Mouse (Mus musculus) brown adipose tissue, adult 24 weeks (tissue): ENCODE data around the gene Tmem37. TPM values are rescaled to one million over a fixed set of nuclear protein-coding genes. Genes with fewer than 3 reads are reported as not detected.

Experiments used
- H3K27ac ChIP-seq: fragments of 200-500 bp; replicated peaks from 2 replicates; pipeline ENCODE4 v1.5.1; 2012; ENCODE audit warnings: low read depth, mild to moderate bottlenecking, low read length
- H3K4me1 ChIP-seq: fragments of 200-500 bp; 2 replicates; pipeline ENCODE4 v1.6.1; 2012; ENCODE audit warnings: low read length, mixed read lengths; ENCODE audit not compliant: control insufficient read depth, insufficient read depth, insufficient read length
- H3K4me3 ChIP-seq: fragments of 200-500 bp; 2 replicates; pipeline ENCODE4 v1.5.1; 2012; ENCODE audit warnings: low read depth, mild to moderate bottlenecking, low read length, moderate library complexity; ENCODE audit not compliant: insufficient read depth
- polyA plus RNA-seq: library from polyadenylated mRNA; stranded (reverse); fragments of >200 nt; gene quantifications from 2 replicates; pipeline ENCODE4 v1.2.4, GENCODE M21; 2012; ENCODE audit not compliant: missing spikeins, insufficient read depth, insufficient read length

Tmem37 gene
- polyA plus RNA-seq, result 53.3 and 66.7 TPM in 2 replicates

DNA sequence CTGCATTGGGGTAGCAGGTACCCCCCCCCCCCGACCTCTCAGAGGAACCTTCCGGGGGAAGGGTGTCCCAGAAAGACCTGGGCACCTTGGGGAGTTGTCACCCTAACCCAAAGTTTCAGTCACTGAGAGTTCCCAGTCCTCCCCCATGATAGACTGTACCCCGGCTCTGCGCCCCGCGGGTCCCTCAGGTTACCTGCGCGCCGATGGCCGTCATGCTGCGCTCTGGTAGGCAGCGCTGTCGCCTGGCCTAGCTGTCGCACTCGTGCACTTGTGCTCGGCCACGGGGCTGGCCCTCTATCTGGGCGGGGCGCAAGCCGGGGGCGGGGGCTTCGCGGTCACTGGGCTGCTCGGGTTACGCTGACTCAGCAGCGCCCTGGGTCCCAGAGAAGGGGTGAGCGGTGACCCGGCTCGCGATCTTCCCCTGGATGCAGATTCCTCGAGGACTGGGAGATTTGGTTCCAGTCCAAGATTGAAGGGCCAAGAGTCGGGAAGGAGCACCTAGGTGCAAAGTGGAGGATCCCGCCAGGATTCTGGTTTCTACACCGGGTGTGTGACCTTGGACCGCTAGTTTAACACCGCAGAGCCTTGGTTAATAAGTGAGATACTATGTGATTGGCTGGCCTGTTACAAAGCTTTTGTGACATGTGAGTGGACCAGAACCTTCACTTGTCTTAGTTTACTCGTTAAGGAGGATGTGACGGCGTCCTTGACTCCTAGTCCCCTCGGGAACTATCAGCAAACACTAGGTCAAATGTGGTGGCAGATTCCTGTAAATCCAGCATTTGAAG is at the start of gene Tmem37:
Gene Tmem37 (minus strand): TSS at position 556 of the 788 bp plus-strand sequence.
- peaks cover 12% of the 10 kb centered on the region for H3K4me1 ChIP-seq
- peak within 1 kb of the TSS; percentile 69 for H3K4me3 ChIP-seq
- H3K27ac ChIP-seq, result peak within 1 kb of the TSS; percentile 85

DNA sequence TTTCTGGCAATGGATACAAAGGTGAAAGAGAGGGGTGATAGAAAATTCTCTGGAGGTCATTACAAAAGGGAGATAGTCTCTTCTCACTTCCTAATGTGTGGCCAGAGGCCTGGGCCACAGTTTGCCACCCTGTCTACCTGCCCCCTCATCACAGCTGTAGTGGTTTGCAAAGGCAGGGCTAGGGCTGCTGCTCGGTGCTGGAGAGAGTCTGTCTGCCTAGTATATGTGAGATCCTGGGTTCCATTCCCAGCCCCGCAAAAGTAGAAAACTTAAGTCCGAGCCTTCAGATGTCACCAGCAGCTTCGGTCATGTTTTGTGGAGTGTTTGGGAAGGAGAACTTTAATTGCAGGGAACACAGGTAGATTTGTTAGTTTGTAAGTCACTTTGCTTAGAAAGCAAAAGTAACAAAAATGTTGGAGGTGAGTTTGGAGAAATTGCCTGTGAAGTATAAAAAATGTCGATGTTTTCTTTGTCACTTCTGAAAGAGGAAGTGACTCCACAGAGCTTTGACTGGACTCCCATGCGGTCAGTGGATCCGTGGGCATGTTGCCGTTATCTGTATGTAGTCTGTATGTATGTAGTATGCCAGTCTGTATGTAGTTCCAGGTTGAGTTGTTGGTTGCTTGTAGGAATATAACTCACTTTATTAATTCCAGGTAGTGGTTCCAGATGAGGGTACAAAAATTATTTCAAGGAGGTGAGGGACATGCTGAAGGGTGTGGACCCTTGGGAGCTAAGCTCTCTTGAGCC is 48.9 kb upstream of the Tmem37 start:
- peaks cover 7% of the 10 kb centered on the region; the same call in 1 of the 2 replicates for H3K4me1 ChIP-seq
- no peak overlapping the region for H3K27ac ChIP-seq
- no peak overlapping the region for H3K4me3 ChIP-seq

DNA sequence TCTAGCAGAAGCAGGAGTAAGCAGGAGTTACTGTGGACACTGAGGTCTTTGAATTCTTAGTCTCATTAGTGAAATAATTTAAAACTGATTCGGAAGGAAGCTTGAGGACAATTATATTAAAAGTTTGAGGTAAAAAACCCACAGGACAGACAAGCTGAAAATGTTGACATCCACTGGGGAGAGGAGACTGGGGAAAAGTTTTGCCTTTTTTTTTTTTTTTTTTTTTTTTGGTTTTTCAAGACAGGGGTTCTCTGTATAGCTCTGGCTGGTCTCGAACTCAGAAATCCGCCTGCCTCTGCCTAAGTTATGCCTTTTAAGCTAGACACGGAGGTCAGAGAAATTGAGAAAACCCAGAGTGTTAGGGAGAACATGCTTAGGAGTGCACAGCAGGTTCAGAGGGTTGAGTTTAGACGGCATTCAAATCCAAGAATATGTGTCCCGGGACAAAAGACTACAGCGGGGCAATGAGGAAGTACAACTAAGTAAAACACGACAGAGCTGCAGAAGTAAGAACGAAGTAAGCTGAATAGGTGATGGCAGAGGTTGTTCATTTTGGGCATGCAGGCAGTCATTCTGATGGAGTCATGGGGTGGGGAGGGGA is 48.2 kb upstream of the Tmem37 start:
- peak overlapping the region; percentile 76 for H3K4me3 ChIP-seq
- H3K4me1 ChIP-seq, result peaks cover 7% of the 10 kb centered on the region; the same call in 1 of the 2 replicates
- H3K27ac ChIP-seq, result peak overlapping the region; percentile 82

DNA sequence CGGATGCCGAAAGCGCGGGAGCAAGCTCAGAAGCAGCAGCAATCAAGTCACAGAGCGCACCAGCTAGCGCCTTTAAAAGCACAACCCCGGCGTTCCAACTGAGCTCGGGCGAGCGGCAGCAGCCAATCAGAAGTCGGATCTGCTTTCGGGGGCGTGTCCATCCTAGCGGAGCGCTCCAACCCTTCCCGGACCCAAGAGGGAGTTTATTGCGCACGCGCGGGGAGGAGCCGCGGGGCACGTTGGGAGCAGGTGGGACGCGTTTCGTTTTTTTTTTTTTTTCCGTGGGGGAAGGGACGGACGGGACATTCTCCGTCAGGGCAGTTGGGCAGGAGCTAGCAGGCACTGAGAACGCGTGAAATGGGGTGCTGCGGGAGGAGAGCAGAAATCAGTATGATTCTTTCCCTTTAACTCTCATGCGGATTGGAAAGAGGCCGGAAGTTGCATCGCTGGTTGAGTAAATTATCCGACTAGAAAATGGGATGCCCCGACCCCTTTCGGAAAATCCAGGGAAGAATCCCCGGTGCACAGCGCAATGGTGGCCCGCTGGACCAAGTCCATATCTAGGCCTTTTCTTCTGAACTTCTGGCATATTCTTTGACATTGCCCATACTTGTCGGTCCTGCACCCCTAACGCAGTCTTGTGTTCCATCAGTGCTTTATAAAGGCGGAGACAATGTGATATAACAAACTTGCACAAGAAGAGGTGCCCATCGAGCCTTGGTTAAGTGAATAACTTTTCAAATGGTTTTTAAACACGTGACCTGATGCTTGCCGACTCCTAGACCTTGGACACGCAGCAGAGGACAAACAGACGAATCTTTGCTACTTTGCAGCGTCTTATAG is 47.3 kb upstream of the Tmem37 start, which contains the start of the genes Dbi and 3110009E18Rik:
Gene Dbi (minus strand): TSS at position 110 of the 843 bp plus-strand sequence.
Gene 3110009E18Rik (plus strand): TSS at position 219 of the 843 bp plus-strand sequence.
- H3K27ac ChIP-seq, result peak within 1 kb of the TSS; percentile 94
- H3K4me3 ChIP-seq, result peak within 1 kb of the TSS; percentile 85
- peaks cover 7% of the 10 kb centered on the region; the same call in 1 of the 2 replicates for H3K4me1 ChIP-seq

DNA sequence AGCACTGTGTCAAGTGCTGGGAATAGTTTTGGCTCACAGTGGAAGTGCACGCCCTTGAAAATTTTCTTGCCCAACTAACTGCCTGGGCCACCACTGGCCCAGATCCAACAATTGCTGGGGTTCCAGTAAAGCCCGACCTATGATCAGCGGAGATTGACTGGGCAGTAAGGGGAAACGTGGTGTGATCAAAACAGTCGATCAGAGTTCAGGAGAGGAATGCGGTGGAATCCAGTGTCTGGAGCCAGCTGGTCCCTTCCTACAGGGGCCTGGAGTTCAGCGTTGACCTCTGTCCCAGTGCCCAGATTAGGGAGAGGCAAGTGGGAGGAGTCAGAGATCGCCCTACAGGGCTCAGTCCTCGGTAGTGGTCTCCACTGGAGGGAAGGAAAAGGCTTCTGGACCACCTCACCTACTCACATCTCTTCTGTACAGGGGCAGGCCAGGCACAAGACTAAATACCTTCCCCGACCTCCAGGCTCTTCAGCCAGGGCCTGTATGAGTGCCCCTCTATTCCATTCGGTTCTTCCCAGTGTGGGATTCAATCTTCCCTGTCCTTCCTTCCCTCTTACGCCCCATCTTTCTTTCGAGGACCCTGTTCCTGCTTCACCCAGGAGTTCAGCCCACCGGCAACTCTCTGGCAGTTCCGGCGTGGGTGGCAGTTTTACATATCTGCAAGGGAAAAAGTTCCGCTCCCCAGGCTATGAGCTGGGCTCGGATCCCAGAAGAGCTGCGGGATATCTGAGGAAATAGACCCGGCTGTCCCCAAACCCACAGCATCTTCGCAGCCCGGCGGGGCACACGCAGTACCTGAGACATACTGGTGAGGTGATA is 46.5 kb upstream of the Tmem37 start:
- Histone ChIP-seq H3K4me3 (peak overlapping the region; percentile 85), H3K4me1 (peaks cover 7% of the 10 kb centered on the region; the same call in 1 of the 2 replicates), H3K27ac (peak overlapping the region; percentile 94)

DNA sequence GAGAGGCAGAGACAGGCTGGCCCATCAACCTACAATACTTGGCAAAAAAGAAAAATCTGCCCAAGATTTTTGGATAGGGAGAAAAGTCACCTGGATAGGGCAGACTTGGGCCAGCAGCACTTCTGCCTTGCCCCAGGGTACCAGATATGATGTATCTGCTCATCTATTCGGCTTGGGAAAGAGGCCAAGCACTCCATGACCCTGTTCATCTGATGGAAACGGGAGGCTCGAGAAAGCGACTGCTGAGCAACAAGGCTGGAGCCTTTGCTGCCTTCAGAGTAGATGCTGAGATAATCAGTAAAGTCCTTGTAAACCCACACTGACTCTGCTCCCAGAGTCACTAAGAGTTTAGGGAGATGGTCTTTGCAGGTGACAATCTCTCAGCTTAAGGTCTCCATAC is 45.5 kb upstream of the Tmem37 start:
- H3K27ac ChIP-seq, result peak overlapping the region; percentile 94
- H3K4me1 ChIP-seq, result peaks cover 9% of the 10 kb centered on the region
- H3K4me3 ChIP-seq, result peak overlapping the region; percentile 85

DNA sequence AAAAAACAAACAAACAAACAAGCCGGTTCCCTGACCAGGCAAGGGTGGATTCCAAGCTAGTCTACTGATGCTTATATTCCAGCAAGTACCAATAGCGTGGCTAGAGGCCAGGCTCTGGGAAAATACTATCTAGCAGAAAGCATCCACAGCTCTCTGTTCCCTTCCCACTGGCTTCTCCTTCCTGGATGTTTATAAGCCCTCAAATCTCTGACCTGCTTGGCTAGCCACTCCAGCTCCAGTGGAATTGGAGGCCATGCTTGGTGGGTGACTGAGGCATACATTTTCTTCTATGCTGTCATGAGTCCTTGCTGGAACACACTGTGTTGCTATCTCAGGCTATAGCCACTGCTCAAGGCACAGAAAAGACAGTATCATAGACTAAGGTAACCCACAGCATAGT is 45.0 kb upstream of the Tmem37 start:
- peaks cover 9% of the 10 kb centered on the region for H3K4me1 ChIP-seq
- peak overlapping the region; percentile 94 for H3K27ac ChIP-seq
- peak overlapping the region; percentile 85 for H3K4me3 ChIP-seq

DNA sequence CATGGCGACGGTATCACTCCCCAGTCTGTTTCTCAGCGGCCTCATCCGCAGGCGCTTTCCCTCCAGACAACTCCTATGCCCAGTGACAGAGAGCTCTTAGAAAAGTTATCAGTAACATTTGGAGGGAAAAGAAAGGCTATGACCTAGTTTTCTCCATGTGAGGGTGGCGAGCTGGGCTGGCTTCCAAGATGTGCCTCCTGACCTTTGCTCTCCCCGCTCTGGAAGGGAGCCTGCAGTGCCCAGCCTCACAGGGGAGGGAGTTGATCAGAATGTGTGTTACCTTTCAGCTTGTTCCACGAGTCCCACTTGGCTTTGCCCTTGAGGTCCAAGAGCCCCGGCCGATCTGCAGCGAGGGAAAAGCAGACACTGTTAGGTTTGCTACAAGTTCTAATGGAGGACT is 42.2 kb upstream of the Tmem37 start:
- peak overlapping the region; percentile 20; the same call in 1 of the 2 replicates for H3K4me3 ChIP-seq
- H3K27ac ChIP-seq, result peak overlapping the region; percentile 89
- peaks cover 7% of the 10 kb centered on the region for H3K4me1 ChIP-seq

DNA sequence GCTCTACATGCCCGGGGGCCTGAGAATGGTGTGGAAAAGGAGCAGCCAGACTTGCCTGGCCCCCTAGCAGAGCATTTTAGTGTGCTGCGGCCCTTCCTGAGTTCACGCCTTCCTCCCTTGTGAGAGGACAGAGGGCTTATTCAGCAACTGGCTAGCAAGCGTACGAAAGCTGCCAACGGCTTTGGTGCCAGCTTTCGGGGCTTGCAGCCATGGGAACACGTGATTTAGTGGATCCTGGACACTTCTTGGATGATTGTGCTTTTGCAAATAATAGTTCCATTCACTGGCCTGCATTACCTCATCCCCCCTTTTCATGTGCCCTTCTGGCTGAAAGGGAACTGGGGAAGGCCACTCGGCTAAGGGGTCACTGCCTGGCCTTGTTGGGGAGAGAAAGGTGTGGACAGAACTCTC is 41.8 kb upstream of the Tmem37 start:
- Histone ChIP-seq H3K4me3 (no peak overlapping the region), H3K4me1 (peaks cover 7% of the 10 kb centered on the region), H3K27ac (peak overlapping the region; percentile 86)

DNA sequence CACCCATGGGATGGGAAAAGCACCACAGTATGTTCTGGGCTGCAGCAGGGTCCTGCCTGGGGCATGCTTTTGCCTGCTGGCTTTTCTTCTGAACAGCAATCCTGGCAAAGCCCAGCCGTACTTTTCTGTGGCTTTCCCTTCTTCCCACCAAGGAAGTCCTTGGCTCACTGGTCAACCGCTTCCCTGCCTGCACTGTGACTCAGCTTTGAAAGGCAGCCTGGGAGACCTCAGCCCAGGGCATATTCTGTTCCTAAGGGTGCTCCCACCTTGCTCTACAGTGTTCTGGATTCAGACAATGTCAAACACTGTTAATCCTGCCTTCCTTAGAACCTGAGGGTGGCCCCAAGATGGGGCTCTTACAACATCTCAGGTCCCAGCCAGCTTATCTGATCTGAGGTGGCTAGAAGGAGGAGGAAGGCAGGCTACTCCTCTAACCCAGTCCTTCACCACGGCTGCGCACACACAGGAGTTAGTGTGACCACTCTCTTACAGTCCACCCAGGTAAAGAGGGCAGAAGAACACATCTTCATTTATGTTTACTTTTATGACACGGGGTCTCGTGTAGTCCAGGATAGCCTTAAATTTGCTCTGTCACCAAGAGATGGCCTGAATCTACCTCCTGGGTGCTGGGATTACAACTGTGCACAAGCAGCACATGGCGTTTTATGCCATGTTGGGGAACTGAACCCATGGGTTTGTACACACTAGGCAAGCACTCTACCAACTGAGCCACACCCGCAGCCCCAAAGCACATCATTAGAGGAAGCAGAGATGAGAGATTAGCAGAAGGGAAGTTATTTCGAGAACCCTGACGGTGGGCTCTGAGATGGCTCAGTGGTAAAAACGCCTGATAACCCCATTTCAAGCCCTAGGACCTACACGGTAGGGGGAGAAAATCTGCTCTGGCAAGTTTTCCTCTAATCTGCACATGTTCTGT is 38.6 kb upstream of the Tmem37 start:
- Histone ChIP-seq H3K4me1 (peaks cover 2% of the 10 kb centered on the region), H3K4me3 (no peak overlapping the region), H3K27ac (0 out of 2 replicates have a peak overlapping the region, but pooled peaks have one; percentile 35)

DNA sequence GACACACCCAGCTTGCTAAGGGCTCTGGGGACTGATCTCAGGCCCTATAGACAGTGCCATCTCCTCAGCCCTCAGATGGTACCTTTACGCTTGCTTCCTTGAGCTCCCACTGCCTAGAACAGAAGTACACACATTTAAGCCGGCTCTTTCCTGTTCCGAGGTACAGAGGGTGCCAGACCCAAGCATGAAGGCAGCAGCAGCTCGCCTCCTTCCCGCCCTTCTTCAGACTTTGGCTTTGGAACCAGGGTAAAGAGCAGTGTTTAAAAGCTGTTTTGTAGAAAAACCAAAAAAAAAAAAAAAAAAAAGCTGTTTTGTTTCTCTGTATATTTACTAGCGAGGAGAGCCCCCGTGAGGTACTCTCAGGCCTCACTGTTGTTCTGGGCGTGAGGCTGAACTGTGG is 37.9 kb upstream of the Tmem37 start:
- no peak overlapping the region for H3K4me3 ChIP-seq
- 0 out of 2 replicates have a peak overlapping the region, but pooled peaks have one; percentile 35 for H3K27ac ChIP-seq
- H3K4me1 ChIP-seq, result peaks cover 2% of the 10 kb centered on the region

DNA sequence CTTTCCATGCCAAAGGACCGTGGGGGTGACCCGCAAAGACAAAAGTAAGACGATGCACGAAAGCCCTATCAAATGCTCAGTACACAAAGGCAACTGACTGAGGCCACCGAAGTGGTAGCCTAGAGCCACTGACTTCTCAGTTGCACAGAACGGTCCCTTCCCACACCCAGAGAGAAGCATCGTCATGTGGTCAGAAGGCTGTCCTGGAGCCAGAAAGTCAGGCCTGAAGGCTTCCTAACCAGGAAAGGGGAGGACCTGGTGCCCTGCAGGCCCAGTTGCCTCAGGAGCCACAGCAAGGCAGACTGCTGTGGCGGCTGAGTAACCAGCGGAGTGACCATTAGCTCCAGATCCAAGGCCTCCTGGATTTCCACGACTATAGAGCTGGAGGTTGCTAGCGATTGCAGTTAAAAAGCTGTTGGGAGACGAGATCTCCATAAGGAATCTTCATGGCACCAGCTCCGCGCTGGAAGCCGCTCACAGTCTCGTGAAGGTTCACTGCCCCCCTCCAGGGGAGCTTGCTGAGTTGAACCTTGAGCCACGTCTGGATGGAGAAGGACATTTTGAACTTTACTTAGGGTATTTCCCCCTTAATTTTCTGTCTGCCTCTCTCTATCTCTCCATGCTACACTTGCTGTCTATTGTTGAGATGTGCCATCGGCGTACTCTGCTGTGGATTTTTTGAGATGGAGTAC is 36.0 kb upstream of the Tmem37 start:
- H3K4me3 ChIP-seq, result no peak overlapping the region
- H3K27ac ChIP-seq, result no peak overlapping the region
- no peaks in the 10 kb centered on the region for H3K4me1 ChIP-seq
